Mouse (Mus musculus) lung, postnatal 10 days (tissue): ENCODE measurements at regions not wholly inside any gene's neighbourhood (a gene's known extent, or its start where the extent isn't known, plus 50 kb on each side); places are given as distances from the start of the nearest gene placed in this dataset.
A peak's percentile ranks its signal among the peaks of the same experiment; 100 is the strongest.
"Not testable (repeated sequence)": the region's sequence is repeated elsewhere in the genome, so short reads cannot be mapped to it uniquely, and the experiment has no call there.

Experiments
- DNase-seq: peaks from one replicate; pipeline ENCODE4 v3.0.0; 2021

DNA sequence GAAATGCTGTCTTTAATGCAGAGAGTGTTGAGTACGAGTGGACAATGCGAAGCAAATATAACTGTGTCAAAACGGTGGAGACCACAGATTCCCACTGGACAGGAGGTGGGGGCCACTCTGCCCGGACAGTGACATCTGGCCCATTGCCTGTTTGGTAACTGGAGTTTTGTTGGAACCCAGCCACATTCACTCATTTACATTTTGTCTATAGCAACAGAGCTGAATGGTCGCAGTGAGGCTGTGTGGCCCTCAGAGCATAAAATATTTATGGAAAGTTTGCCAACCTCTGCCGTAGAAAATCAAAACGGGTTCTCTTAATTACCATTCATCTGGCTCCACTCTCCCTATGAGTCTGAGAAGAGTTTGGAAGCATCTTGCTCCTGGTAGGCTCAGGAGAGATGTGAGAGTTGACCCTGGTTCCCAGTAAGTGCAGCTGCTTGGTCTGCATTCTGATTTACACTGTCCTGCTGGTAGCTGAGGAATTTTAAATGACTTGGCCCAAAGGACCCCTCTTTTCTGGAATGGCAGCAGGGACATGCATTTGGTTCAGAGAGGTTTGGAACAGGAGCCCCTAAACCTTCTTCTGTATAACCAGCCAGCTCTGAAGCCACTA lies 187.9 kb upstream of the Pik3r1 start:
- DNase-seq = no peak

GRCm38 (mm10) chr13:101957782-101958181 lies 189.8 kb upstream of the Pik3r1 start:
- DNase-seq = peak; percentile 32

DNA sequence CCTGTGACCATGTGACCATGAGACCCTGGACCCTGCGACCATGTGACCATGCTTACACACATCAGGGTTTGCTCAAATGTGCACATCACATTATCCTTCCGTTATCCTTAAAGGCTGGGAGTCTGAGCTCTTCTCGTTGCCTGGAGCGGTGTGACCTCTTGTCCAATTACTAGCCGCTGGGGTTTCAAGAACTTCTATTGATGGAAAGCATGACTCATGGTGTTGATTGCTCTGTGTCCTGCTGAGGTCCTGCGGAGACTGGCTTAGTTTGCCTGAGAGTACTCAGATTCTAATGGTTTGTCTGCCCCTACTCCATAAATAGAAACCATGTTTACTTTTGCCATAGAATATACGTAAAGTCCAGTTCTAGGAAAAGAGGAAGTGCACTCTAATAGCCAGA lies 197.5 kb upstream of the Pik3r1 start:
- no peak for DNase-seq

GRCm38 (mm10) chr13:101966799-101967397 lies 198.9 kb upstream of the Pik3r1 start:
- no peak for DNase-seq

GRCm38 (mm10) chr13:101967466-101967865 lies 199.4 kb upstream of the Pik3r1 start:
- DNase-seq = no peak

GRCm38 (mm10) chr13:101976766-101977165 lies 208.7 kb upstream of the Pik3r1 start:
- no peak for DNase-seq

GRCm38 (mm10) chr13:101980171-101980835 lies 212.3 kb upstream of the Pik3r1 start:
- DNase-seq = peak; percentile 74

GRCm38 (mm10) chr13:101988637-101989413 lies 220.8 kb upstream of the Pik3r1 start:
- DNase-seq = peak; percentile 40

DNA sequence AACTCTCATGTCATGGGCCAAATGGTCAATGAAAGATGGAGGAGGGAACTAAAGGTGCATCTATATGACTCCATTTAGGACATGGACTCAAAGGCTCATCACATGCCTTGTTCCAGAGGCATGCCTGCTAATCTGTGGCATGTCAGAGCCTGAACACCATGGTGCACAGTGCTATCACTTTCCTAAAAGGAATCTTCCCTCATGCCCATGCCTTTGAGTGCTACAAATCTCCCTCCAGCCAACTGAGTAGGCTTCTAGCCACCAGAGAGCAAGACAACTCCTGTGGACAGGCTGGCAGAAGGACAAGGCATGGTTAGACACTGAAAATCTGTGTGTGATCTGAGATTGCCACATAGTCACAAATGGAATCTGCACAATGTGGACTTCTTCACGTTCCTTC lies 223.7 kb upstream of the Pik3r1 start:
- DNase-seq = no peak

DNA sequence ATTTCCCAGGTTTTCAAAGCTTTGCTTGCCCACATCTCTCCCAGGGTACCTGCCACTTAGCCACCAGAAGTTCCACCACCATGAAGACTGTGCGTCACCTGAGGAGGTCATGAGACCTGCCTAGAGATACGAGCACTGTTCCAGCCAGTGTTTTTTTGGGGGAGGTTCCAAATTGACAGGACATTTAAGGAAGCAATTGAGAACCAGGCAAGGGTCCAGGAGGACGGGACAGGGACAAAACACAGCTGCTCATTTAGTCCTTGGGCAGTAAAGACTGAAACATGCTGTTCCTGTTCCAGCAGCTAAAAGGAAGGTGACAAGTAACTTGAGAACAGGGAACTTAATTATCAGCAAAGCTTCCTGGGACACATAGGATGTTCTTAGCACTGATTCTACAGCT lies 226.8 kb upstream of the Pik3r1 start:
- DNase-seq = peak; percentile 73

DNA sequence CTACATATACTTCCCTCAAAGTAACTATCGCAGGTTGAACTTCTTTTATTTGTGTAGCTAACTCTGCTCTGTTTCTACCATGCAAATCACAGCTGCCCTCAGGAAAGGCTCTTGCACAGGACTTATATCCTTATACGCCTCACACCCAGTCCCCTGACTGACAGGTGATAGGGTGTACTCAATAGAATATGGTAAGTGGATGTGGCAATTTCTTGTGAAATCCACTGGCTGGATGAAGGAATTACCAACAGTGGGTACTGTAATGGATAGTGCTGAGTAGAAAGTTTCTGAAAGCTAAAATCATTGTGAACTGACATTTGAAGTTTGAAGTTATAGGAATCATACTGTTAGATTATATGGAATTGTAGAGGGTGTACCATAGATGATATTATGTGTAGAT lies 227.5 kb upstream of the Pik3r1 start:
- DNase-seq = no peak

GRCm38 (mm10) chr13:101996144-101996543 lies 228.1 kb upstream of the Pik3r1 start:
- DNase-seq = no peak

GRCm38 (mm10) chr13:101997415-101997814 lies 229.4 kb upstream of the Pik3r1 start:
- DNase-seq = no peak

DNA sequence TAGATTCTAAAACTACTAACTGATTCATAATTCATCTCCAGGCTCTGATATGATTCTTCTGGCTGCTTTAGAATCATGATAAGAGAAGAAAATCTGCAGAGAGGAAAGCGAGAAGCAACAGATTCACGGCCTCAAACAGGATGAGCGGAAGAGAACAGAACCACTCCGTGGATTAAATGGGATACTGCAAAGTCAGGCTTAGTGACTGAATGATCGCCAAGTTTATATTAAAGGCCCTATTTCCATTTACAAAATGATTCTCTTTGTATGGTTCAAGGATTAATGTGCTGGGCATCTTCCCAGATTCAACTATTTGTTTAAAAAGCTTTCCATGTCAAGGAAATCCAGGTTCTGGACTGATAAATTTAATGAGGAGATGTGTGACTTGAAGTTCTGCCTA lies 238.5 kb upstream of the Pik3r1 start:
- no peak for DNase-seq

- DNase-seq = no peak
Observed at GRCm38 (mm10) chr13:102011965-102012364, 243.9 kb upstream of the Pik3r1 start.

DNA sequence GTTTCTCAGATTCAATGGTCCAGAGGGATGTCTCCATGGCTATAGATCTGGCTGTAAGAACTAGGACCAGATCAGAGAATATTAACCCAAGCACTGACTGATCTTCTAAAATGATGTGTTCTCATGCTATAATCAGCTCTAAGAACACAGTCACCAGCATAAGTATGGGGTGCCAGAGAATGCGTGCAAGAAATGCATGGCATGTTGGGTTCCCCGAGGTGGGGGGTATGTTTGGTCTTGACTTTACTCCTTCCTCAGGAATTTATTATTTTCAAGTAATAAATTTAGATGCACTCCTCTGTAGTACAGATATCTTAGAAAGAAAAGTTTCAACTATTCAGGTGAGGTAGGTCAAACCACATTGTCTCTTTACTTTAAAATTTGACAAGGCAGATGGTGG lies 246.5 kb upstream of the Pik3r1 start:
- no peak for DNase-seq

DNA sequence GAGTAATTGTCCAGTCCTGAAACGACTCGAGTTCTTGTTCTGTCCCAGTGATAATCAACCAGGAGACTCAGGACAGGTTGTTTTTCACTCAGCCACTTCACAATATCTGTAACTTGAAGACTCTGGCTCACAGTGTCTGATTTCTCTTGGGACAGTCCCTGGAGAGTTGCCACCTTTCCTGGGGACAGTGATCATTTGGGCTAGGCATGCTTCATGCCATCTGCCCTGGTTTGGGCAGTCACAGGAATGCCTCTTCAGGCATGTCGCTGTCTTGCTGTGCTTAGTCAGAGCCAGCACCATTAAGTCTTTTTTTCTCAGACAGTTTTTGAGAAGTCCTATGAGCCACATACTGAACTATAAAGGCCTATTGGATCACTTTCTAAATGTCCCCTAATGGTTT lies 246.9 kb upstream of the Pik3r1 start:
- no peak for DNase-seq

- DNase-seq = peak; percentile 41
Observed at GRCm38 (mm10) chr13:102016518-102016917, 248.5 kb upstream of the Pik3r1 start.

GRCm38 (mm10) chr13:102022273-102022672 lies 254.3 kb upstream of the Pik3r1 start:
- no peak for DNase-seq

- no peak for DNase-seq
Observed at GRCm38 (mm10) chr13:102022757-102023156, 254.7 kb upstream of the Pik3r1 start.

DNA sequence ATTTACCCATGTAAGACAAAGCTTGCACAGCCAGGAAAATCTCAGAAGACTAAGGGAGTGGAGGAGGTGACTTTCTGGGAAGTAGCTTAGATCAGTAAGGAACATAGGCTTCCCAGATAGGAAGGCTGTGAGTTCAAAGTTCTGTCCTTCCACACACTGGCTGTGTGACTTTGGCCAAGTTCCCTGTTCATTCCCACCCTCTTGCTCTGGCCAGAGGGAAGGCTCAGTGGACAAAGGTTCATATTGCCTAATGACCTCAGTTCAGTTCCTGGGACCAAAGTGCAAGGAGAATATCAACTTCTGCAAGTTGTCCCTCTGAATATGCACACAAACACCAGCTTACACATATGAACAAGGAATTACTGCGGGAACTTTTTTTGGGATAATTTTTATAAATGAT lies 255.6 kb upstream of the Pik3r1 start:
- no peak for DNase-seq

DNA sequence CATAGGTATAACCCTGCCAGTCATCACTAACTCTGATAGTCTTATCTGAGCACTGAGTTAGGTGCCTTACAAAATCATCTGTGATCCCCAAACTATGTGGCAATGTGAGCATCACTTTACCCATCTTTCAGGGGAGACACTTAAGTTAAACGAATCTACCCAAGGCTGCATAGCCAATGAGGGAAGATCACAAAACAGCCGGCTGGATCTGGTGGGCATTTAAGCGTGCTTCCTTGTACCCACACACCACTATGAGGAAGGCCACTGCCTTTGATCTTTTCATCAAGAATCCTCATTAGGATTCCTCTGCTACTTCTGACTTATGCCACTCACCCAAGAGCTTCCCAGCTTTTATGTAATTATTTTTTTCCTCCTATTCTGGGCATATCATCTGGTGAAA lies 257.1 kb upstream of the Pik3r1 start:
- DNase-seq = no peak

- not testable (repeated sequence) for DNase-seq
Observed at GRCm38 (mm10) chr13:102025547-102025946, 257.5 kb upstream of the Pik3r1 start.

DNA sequence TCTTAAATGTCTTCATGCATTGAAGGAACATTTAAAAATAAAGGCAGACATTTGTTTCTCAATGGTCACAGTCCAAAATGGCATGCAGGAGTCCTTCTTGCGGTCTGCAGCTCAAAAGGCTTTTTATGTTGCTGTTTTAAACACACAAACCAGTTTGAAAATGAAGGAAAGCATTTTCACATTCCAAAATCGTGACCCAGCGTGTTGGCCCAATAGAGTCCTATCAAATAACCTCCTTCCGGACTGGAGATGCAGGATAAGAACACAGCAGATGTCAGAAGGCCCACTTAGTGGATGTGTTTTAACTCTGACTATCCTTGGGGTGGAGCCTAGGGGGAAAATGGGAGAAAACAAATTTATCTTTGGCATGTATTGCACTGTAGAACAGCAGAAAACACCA lies 263.4 kb upstream of the Pik3r1 start:
- DNase-seq = no peak
